Mouse (Mus musculus): Measurements from ENCODE around the gene Ccn2.

DNA sequence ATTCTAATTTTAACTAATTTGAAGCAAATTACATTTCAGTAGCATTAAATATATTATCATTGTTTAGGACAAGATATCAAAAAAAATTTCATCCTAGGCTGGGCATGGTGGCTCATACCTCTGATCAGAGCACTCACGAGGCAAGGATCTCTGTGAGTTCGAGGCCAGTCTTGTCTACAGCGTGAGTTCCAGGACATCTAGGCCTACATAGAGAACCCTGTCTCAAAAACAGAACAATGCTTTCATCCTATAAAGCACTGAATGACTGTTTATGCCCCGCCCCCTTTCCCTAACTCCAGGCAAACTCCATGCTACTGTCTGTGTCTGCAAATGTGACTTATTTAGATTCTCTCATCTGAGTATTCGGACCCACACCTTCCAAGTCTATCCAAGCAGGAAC lies 35.9 kb downstream of the Ccn2 start:
- TF ChIP-seq POLR2A (IDR thresholded peaks at IDR 0.05; ENCODE audit: borderline replicate concordance, low read depth, low read length) (no peak), CTCF (IDR thresholded peaks at IDR 0.05; ENCODE audit: low read depth, low read length) (no peak)
